Mouse (Mus musculus): ENCODE results near the gene Camk1. TPM values are rescaled to one million over a fixed set of nuclear protein-coding genes. Genes with fewer than 3 reads are reported as not detected.

Camk1 gene
- 33.2 and 39.0 TPM in 2 replicates for polyA plus RNA-seq (2012; ENCODE audit: insufficient read depth, insufficient read length, missing spikeins)

DNA sequence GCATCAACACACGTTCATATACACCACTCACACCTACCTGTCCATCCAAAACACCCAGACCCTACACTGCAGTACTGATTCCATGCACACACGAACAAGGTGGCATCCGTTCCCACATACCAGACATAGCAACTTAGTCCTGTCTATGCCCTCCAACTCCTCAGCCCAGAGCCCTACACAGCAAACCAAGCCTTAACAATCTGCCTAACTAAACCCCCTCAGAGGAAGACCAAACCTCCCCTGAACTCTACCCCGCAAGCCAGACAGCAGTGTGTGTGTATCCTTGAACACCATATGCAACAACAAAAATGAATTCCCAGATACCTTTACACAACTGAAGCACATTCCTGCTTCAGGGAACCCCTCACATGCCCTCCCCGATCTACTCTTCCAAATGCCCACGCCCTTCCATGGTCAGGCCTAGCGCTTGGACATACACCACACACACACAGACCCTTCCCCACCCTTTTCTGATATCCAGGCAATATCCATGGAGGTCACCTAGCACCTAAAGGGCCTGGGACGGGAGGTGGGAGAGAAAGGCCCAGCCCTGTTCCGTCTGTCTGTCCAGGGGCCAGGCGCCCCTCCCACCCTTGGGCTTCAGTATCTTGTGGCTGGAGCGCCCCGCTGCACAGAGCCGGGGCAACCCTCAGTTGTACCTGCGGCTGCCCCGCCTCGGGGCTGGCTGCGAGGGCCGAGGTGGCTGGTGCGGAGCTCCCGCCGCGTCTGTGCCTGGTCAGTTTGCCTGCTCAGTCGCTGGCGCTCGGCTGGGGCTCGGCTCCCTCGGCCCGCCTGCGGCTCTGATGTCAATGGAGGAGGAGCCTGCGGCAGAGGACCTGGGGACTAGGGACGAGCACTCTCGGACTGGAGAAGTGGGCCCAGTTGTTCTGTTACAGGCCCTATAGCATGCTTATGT is at the start of gene Camk1:
Gene Camk1, minus strand, starts transcription at position 808 of the 916 bp plus-strand sequence.
- peak within 1 kb of the TSS; percentile 81 for H3K27ac ChIP-seq (replicated peaks; ENCODE audit: low read depth, low read length)
- H3K4me3 ChIP-seq (ENCODE audit: insufficient read depth, low read depth, low read length): peak within 1 kb of the TSS; percentile 77

DNA sequence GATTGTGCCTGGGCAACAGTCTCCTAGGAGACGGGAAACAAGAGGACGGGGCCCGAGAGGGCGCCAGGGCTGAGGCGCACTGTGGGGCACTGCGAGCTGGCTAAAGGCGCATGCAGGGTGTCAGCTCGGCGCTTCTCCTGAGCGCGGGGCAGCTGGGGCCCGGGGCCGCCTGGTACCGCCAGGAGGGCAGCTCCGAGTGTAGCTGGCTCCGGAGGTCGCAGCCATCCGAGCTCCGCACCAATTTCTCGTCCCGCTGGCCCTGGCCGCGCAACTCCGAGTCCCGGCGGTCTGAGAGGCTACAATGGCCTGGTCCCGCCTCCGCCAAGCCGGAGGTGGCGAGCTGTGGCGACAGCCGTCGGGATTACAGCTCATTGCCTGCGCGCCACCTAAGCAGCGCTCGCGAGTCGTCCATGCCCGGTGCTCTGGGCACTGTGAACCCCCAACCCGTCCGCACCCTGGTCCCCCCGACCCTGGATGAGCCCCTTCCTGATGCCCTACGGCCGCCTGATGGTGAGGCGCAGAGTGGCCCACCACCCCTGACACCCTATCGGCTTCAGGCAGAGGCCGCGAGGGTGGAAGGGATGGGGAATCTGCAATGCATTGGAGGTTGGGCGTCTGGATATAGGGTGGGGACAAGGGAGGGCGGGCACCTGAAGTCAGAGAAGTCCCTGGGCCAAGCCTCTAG is 48.7 kb upstream of the Camk1 start:
- Histone ChIP-seq H3K4me1 (ENCODE audit: control insufficient read depth, insufficient read depth, insufficient read length, low read length) (peaks cover 13% of the 10 kb centered on the region), H3K4me3 (ENCODE audit: insufficient read depth, low read depth, low read length) (peak overlapping the region; percentile 60), H3K27ac (replicated peaks; ENCODE audit: low read depth, low read length) (no peak overlapping the region)

More for the DNA sequence above, at the start of gene Camk1:
- peaks cover 12% of the 10 kb centered on the region for H3K4me1 ChIP-seq (ENCODE audit: control insufficient read depth, insufficient read depth, insufficient read length, low read length)

DNA sequence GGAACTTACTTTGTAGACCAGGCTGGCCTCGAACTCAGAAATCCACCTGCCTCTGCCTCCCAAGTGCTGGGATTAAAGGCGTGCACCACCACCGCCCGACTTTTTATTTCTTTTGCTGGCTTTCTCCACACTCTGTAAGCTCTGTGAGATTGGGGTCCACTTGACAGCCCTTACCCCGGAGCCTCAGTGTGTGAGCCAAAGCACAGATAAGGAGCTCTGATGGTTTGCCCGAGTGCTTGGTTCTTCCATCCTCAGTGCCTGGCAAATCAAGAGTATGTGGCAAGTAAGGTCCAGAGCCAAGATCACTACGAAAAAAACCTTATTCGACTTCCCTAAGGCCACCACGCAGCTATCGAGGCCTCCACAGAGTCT is 48.2 kb upstream of the Camk1 start:
- Histone ChIP-seq H3K4me3 (ENCODE audit: insufficient read depth, low read depth, low read length) (peak overlapping the region; percentile 60), H3K4me1 (ENCODE audit: control insufficient read depth, insufficient read depth, insufficient read length, low read length) (peaks cover 13% of the 10 kb centered on the region), H3K27ac (replicated peaks; ENCODE audit: low read depth, low read length) (no peak overlapping the region)

GRCm38 (mm10) chr6:113390715-113391114 is 46.9 kb upstream of the Camk1 start:
- Histone ChIP-seq H3K4me1 (ENCODE audit: control insufficient read depth, insufficient read depth, insufficient read length, low read length) (peaks cover 13% of the 10 kb centered on the region), H3K27ac (replicated peaks; ENCODE audit: low read depth, low read length) (no peak overlapping the region), H3K4me3 (ENCODE audit: insufficient read depth, low read depth, low read length) (no peak overlapping the region)

- H3K27ac ChIP-seq (replicated peaks; ENCODE audit: low read depth, low read length): no peak within 1 kb of the TSS
- H3K4me3 ChIP-seq (ENCODE audit: insufficient read depth, low read depth, low read length): no peak within 1 kb of the TSS
- peaks cover 10% of the 10 kb centered on the region for H3K4me1 ChIP-seq (ENCODE audit: control insufficient read depth, insufficient read depth, insufficient read length, low read length)
Measured at GRCm38 (mm10) chr6:113388960-113389359, 45.2 kb upstream of the Camk1 start, which contains the start of gene Ttll3. Gene Ttll3 (plus strand): TSS chr6:113389260.

- Histone ChIP-seq H3K4me1 (ENCODE audit: control insufficient read depth, insufficient read depth, insufficient read length, low read length) (peaks cover 1% of the 10 kb centered on the region; the same call in 1 of the 2 replicates), H3K4me3 (ENCODE audit: insufficient read depth, low read depth, low read length) (no peak overlapping the region)
Measured at GRCm38 (mm10) chr6:113386025-113386424, 42.2 kb upstream of the Camk1 start.

DNA sequence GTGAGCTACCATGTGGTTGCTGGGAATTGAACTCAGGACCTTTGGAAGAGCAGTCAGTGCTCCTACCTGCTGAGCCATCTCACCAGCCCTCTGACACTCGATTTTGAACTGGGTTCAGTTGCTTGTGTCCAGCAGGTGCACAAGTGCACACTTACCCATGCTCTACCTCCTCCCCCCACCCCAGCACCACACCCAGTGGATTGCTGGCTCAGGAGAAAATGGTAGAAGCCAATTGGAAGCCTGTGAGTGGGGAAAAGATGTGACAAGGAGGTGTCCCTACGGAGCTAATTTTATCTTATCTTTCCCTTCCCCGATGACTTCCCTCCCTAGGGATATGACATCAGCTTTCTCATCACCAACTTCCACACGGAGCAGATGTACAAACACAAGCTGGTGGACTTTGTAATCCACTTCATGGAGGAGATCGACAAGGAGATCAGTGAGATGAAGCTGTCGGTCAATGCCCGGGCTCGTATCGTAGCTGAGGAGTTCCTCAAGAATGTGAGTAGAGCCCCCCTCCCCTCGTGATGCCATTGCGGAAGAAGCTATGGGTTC is 41.5 kb upstream of the Camk1 start:
- Histone ChIP-seq H3K4me3 (ENCODE audit: insufficient read depth, low read depth, low read length) (no peak overlapping the region), H3K4me1 (ENCODE audit: control insufficient read depth, insufficient read depth, insufficient read length, low read length) (no peaks in the 10 kb centered on the region), H3K27ac (replicated peaks; ENCODE audit: low read depth, low read length) (no peak overlapping the region)

More at GRCm38 (mm10) chr6:113386025-113386424, 42.2 kb upstream of the Camk1 start:
- H3K27ac ChIP-seq (replicated peaks; ENCODE audit: low read depth, low read length): no peak overlapping the region

DNA sequence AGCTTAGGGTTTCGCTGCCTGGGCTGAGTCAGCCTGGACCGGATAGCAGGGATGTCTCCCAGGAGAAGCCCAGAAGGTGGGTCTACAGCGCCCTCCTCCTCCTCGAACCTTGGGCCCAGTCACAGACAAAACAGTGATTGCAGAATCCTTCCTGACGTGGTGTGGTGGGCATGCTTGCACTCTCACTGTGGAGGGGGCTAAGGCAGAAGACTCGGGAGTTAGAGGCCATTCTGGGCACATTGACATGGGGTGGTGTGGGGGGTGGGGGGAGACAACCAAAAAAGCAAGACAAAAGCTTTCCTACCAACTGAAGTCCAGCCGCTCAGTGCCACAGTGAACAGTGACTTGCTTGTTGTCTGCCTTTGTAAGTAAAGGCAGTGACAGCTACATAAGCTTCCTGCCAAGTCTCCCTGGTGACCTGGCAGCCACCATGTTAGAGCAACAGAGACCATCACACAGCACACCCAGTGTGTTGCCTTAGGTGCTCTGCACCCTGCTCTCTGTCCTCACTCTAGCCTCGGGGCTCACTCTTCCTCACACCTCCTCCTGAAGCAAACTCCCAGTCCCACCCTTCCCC is 40.7 kb upstream of the Camk1 start:
- H3K4me1 ChIP-seq (ENCODE audit: control insufficient read depth, insufficient read depth, insufficient read length, low read length): no peaks in the 10 kb centered on the region; the same call in 1 of the 2 replicates
- H3K27ac ChIP-seq (replicated peaks; ENCODE audit: low read depth, low read length): no peak overlapping the region
- H3K4me3 ChIP-seq (ENCODE audit: insufficient read depth, low read depth, low read length): no peak overlapping the region

DNA sequence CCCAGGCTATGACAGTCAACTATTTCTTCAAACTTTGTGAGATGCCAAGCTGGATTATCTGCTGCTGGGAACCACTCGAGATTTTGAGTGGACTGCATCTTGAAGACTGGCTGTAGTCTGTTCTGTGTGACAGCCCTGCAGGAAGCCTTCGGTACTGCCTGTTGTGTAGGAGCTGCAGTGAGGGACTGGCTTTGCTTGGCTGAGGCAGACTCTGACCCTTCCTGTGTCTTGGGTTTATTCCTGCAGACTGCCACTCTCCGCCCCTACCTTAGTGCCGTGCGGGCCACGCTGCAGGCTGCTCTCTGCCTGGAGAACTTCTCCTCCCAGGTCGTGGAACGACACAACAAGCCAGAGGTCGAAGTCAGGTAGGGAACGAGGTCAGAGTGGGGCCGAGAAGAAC is 36.7 kb upstream of the Camk1 start:
- Histone ChIP-seq H3K4me3 (ENCODE audit: insufficient read depth, low read depth, low read length) (no peak overlapping the region), H3K4me1 (ENCODE audit: control insufficient read depth, insufficient read depth, insufficient read length, low read length) (peaks cover 4% of the 10 kb centered on the region; the same call in 1 of the 2 replicates), H3K27ac (replicated peaks; ENCODE audit: low read depth, low read length) (no peak overlapping the region)

- Histone ChIP-seq H3K4me1 (ENCODE audit: control insufficient read depth, insufficient read depth, insufficient read length, low read length) (peaks cover 4% of the 10 kb centered on the region; the same call in 1 of the 2 replicates), H3K27ac (replicated peaks; ENCODE audit: low read depth, low read length) (no peak overlapping the region; the same call in 1 of the 2 replicates), H3K4me3 (ENCODE audit: insufficient read depth, low read depth, low read length) (peak overlapping the region; percentile 49)
Measured at GRCm38 (mm10) chr6:113379246-113379645, 35.5 kb upstream of the Camk1 start.

GRCm38 (mm10) chr6:113377496-113378385 is 34.0 kb upstream of the Camk1 start, which contains the start of the genes Tada3 and Arpc4:
Gene Tada3 (minus strand): TSS chr6:113377883.
Gene Arpc4 (plus strand): TSS chr6:113378115.
- peaks cover 4% of the 10 kb centered on the region; the same call in 1 of the 2 replicates for H3K4me1 ChIP-seq (ENCODE audit: control insufficient read depth, insufficient read depth, insufficient read length, low read length)
- peak within 1 kb of the TSS; percentile 83 for H3K4me3 ChIP-seq (ENCODE audit: insufficient read depth, low read depth, low read length)
- H3K27ac ChIP-seq (replicated peaks; ENCODE audit: low read depth, low read length): peak within 1 kb of the TSS; percentile 99

DNA sequence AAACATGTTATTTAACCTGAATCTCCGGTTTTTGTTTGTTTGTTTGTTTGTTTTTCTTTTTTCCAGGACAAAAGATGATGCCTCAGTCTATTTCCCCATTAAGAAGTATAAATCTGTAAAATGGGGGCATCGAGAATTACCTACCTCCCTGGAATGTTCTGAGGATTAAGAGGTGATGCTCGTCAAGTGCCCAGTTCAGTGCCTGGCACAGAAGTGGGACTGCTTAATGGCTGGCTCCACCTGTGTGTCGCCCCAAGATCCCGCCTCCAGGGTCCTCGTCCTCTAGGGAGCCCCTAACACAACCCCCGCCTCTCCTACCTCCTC is 33.4 kb upstream of the Camk1 start:
- H3K4me1 ChIP-seq (ENCODE audit: control insufficient read depth, insufficient read depth, insufficient read length, low read length): peaks cover 4% of the 10 kb centered on the region; the same call in 1 of the 2 replicates

DNA sequence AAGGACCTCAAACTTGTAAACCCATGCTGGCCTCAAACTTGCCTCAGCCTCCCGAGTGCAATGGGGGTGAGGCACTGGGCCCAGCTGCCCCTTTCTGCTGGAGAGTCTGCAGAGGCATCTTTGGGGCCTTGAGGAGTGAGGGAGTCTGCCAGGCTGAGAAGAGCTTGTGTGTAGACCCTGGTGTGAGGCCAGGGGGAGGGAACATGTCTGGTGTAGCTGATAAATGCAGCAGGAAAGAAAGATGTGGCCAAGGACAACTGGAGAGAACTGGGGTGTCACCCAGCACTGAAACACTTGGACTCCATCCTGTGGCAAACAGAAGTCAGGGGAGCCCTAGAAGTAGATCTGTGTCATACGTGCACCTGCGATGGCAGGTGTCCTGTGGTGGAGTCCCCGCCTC is 29.7 kb upstream of the Camk1 start:
- no peak overlapping the region for H3K4me3 ChIP-seq (ENCODE audit: insufficient read depth, low read depth, low read length)
- no peaks in the 10 kb centered on the region for H3K4me1 ChIP-seq (ENCODE audit: control insufficient read depth, insufficient read depth, insufficient read length, low read length)
- H3K27ac ChIP-seq (replicated peaks; ENCODE audit: low read depth, low read length): no peak overlapping the region

More for the DNA sequence above, 33.4 kb upstream of the Camk1 start:
- Histone ChIP-seq H3K27ac (replicated peaks; ENCODE audit: low read depth, low read length) (peak overlapping the region; percentile 83), H3K4me3 (ENCODE audit: insufficient read depth, low read depth, low read length) (peak overlapping the region; percentile 61)
